Mouse (Mus musculus): ENCODE results near the gene Cd59a.

Gene Cd59a

DNA sequence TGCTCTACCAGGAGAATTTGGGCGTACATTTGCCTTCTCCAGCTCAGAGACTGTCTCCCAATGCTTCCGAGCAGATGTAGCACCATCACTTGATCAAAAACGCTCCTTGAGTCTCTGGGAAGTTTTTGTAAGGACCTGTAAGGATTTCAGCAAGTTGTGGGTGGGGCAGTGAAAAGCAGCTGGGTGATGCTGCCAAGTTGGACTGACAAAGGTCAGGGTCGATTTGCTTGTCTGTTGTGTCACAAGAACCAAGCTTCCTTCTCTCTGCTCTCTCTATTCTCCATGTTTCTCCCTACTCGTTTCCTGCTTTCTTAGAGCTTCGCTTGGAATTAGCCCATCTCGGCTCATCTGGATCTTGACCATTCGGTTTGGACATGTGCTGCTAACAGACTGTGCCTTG is 46.5 kb downstream of the Cd59a start:
- no peak for DNase-seq (ENCODE audit: low read depth)

DNA sequence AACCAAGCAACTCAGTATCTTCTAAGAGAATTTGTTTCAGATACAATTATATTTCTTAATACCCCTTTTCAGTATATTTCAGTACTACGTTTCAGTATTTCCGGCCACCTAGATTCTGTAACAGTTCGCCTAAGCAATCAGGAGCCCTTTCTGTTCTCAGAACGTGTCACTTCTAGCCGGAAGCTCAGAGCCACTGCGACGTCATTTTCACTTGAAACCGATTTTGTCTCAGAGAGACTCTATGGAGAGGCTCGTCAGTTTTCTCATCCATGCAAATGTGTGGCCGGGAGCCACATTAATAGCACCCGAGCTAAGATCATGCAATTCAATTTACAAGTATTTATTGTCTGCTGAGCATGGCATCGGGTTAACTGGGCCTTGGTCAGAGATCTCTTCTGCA is 48.4 kb downstream of the Cd59a start:
- no peak for DNase-seq (ENCODE audit: low read depth)

GRCm38 (mm10) chr2:104145983-104146382 is 50.4 kb downstream of the Cd59a start:
- DNase-seq (ENCODE audit: low read depth), result peak; percentile 39

GRCm38 (mm10) chr2:104147910-104148561 is 52.4 kb downstream of the Cd59a start:
- no peak for DNase-seq (ENCODE audit: low read depth)

DNA sequence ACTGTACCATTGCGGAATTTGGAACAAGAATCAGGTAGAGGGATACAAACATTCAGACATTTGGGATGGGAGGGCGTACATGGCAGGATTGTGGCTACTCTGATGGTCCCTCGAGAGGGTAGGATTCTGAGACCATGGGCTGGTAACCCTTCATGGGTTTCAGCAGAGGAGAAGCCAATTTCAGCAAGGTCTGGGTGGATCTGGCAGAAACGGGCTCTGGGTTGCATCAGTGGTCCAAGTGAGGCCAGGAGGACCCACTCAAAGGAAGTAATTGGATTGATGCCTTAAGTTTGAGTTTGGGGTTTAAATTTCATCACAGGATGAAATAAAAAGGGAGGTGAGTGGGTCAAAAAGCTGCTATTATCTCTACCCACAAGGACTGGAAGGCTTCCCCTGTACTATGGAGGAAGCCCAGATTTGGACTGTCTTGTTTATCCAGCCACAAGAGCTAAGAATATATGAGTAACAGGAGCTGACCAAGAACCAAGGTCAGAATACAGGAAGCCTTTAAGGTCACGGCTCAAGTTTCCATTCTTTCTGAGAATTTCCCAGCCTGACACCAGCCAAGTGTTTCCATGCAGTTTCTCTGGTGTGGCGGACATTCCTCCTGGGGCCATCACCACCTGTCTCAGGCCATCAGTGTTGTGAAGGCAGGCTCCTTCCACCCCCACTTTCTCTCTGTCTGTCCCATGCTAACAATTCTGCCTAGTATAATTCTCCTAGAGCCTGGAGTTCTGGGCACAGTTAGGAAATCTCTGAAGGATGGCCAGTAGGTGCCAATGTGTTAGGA is 55.2 kb downstream of the Cd59a start:
- DNase-seq (ENCODE audit: low read depth), result no peak

GRCm38 (mm10) chr2:104153345-104153744 is 57.7 kb downstream of the Cd59a start:
- DNase-seq (ENCODE audit: low read depth), result no peak

- DNase-seq (ENCODE audit: low read depth), result no peak
Observed at GRCm38 (mm10) chr2:104153876-104154275, 58.3 kb downstream of the Cd59a start.

DNA sequence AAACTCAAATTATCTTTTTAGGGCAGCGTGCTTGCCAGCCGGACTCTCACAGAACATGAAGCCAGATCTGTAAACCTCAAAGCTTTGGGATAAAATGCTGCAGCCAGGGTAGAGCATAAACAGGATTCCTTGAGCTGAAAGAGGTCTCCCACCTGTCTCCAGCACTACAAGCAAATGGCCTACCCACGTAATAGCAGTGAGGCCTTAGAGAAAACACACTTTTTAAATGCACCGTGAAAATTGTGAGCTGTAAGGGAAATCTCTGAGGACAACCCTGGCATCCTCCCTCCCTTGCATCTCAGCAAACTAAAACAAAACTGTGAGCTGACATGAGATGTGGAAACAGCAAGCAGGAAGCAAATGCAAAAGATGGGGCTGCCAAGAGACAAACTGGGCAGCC is 62.2 kb downstream of the Cd59a start:
- no peak for DNase-seq (ENCODE audit: low read depth)

- DNase-seq (ENCODE audit: low read depth), result no peak
Observed at GRCm38 (mm10) chr2:104163418-104163817, 67.8 kb downstream of the Cd59a start.

GRCm38 (mm10) chr2:104163978-104164487 is 68.4 kb downstream of the Cd59a start:
- no peak for DNase-seq (ENCODE audit: low read depth)
